Mouse (Mus musculus) layer of hippocampus, adult 9-10 months (tissue): ENCODE measurements around the gene Htr7.

Experiments
- DNase-seq: peaks from one replicate; pipeline ENCODE4 v3.0.0; 2022; ENCODE audit warnings: low spot score

Gene Htr7

DNA sequence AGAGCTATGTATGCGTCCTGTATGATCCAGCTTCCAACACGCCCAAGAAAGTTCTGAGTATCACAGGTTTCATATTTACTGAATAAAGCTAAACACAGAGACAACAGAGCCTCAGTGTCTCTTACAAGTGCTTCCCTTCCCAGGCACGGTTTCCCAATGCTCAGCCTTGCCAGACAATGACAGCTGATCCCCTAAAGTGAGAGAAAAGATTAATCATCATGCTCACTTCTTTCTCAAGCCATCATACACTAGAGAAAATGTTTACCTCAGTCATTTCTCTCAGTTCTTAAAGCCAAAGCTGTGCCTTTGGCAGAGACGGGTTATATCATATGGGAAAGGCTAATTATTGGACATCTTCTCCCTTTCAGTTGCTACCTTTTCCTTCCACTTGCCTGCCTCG lies 99.7 kb downstream of the Htr7 start:
- DNase-seq: no peak

- DNase-seq: no peak
These were observed 101.6 kb downstream of the Htr7 start for GRCm38 (mm10) chr19:35955698-35956097.

- no peak for DNase-seq
These were observed 107.4 kb downstream of the Htr7 start for GRCm38 (mm10) chr19:35949888-35950287.

DNA sequence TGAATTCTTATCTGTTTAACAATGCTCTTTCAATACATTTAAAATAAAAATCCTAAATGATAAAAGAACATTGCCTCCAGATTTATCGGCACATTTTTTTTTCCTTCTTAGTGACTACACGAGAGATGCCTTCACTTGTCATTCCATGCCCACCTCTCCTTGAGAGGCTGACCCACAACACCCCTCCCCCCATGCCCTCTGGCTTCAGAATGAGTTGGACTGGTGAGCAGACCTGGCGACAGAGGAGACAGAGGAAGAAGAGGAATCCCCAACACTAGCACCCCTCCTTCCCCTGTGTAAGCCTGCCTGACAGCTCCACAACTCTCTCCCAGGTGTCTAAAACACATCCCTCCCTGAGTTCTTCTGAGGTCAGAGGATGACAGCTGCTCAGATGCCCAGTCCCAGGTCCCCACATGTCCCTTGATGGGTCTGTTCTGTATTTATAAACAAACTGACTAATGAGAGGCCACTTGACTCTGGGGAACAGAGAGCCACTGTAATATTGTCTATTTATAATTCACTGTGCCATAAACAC lies 132.3 kb downstream of the Htr7 start:
- DNase-seq: no peak

- peak; percentile 11 for DNase-seq
These were observed 132.9 kb downstream of the Htr7 start for GRCm38 (mm10) chr19:35924418-35924817.
